Mouse (Mus musculus): ENCODE measurements around the gene 5730409E04Rik.

DNA sequence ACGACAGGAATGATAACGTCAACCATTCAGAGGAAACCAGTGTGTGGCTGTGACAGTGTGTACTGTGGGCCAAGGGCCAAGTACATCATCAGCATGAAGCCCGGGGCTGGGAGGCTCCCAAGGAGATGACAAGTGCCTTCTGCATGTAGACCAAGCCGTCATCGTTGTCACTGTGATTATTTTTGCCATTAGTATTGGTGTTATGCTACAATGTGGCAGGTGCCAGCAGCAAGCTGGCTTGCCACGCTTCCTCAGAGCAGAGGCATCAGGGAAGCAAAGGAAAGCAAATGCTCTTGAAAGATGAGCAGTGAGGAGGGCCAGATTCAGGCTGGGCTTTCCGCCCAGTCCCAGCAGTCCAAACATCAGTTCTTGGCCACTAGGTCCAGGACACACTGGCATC, 51.6 kb downstream of the 5730409E04Rik start:
- TF ChIP-seq CTCF (IDR thresholded peaks at IDR 0.05; ENCODE audit: low read depth) (no peak), EP300 (IDR thresholded peaks at IDR 0.05; ENCODE audit: low read depth) (no peak)

Data from heart, postnatal 0 days (tissue).